Mouse (Mus musculus): ENCODE results near the gene Kcnab1.
A peak's percentile ranks its signal among the peaks of the same experiment; 100 is the strongest.

The Kcnab1 gene

DNA sequence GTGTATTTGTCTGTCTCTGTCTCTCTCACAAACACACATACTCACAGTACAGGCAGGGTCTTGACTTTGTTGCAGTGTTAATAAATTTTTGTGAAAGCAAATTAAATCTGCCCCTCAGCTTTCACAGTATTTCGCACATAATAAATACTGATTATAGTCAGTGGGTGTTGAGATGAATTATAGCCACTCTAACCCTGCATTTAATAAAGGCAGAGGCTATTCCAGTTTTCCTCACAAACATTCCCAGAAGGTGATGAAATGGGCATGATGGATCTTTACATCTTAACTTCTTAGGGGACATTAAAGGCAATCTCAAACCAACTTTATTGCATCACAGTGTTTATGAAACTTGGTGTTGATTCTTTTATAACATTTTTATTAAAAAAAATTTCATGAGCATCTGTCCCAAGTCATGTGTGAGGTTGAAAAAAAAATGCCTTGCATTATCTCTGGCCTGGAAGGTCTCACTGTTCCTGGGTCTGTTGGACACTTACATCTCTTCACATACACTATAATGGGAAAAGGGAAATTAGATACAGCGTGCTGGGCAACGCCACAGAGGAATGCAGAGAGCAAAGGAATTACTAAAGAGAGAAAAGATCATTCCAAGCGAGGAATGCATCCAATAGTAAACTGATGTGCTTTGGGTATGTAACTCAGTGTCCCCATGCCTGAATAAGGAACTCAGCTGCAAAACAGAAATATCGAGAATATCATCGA is 95.3 kb downstream of the Kcnab1 start:
- no peak for DNase-seq (ENCODE audit: low spot score in 2 of 2)

- DNase-seq (ENCODE audit: low spot score in 2 of 2): no peak
Observed at GRCm38 (mm10) chr3:65205539-65206020, 96.4 kb downstream of the Kcnab1 start.

- DNase-seq (ENCODE audit: low spot score in 2 of 2): no peak
Observed at GRCm38 (mm10) chr3:65213725-65214124, 104.5 kb downstream of the Kcnab1 start.

DNA sequence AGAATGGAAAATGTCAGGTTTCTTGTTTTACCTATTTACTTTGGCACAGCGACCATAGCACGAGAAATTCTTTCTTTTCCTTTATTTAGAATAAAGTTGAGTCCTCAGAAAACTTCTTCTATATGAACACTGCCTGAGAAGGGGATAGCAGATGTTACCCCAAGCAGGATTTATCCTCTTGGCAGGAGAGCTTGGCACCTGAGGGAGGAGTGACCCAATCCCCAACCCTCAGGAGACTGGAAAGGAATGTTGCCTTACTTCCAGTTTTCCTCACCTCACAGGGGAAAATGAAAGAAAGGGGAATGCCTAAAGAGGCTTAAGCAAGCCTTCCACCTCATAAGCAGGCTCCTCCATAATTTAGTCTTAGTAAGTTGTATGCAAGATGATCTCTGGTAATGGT is 105.5 kb downstream of the Kcnab1 start:
- DNase-seq (ENCODE audit: low spot score in 2 of 2): no peak

DNA sequence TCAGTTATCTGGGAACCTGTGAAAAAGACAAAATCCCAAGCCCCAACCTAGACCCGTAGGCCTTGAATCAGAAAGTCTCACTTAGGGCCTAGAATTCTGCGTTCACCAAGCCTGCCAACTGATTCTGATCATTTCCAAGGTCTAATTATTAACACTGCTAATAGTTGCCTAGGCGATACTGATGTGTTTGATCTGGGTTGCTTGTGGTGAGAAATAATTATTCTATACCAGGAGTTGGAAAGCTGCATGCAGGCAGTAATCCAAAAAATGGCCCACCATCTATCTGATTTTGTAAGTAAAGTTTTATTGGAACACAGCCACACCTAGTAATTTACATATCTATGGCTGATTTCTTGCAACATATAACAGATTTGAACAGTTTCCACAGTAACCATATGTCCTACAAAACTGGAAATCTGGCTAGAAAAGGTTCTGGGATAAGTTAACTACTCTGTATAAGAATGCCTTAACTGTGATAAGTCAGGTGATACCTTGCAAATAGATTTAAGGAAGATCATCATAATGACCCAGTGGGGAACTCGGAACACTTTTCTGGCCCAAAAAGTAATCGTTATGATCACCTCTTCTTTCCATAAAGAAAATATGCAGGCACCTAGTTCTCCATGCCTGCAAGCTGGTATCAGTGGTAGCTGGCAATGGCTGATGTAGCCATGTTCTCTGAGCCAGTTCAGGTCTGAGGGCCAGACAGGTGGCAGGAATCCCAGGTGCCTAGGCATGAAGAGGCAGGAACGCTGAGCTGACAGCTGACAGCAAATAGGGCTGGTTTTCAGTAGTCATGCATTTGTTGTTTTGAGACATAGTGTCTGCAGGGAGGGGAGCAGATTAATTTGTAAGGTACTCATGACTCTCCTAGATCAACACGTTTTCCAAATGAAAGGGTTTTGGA is 108.7 kb downstream of the Kcnab1 start:
- DNase-seq (ENCODE audit: low spot score in 2 of 2): no peak

DNA sequence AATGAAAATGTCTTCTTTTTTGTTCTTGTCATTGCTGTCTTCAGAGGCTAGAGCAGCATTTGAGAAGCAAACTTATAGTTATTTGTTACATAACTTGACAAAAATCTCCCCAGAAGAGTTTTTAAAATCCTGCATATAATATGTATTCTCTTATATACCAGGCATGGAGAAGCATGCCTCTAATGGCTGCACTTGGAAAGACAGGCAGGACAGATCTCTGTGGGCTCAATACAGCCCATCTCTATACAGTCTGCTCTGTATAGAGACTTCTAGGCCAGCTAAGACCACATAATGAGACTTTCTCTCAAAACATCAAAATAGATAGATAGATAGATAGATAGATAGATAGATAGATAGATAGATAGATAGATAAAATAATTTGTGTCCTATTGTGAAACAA is 111.1 kb downstream of the Kcnab1 start:
- no peak for DNase-seq (ENCODE audit: low spot score in 2 of 2)

DNA sequence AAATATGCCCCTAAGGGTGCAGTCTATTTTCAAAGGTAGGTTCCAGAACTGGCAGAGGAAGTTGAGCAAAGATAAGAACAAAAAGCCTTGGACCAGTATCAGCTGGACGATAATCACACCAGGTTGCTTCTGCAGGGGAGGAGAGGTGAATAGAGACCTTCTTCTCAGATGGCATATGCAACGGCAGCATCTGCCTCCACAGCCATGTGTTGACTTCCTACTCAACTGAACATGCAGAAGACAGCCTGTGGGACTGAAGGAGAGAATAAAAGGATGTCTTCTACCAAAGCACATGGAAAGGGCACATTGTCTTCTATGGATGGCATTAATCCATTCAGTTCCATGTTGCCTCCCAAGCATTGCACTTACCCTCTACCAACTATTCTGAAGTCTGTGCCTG is 114.5 kb downstream of the Kcnab1 start:
- DNase-seq (ENCODE audit: low spot score in 2 of 2): no peak

DNA sequence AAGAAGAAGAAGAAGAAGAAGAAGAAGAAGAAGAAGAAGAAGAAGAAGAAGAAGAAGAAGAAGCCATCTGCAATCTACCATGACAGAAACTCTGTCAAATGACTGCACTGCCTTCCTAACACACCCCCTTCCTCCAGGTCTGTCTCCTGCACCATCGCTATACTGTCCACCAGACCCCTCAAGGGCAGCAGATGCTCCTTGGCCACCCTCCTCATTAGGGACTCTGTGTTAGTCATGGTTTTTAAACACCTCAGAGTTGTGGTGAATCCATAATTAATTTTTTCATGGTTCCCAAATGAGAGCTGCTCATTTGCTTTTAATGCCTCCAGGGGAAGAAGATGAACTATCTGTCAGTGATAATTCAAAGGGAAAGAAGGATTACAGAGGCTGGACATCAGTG is 121.8 kb downstream of the Kcnab1 start:
- DNase-seq (ENCODE audit: low spot score in 2 of 2): no peak

- DNase-seq (ENCODE audit: low spot score in 2 of 2): no peak
Observed at GRCm38 (mm10) chr3:65231419-65232090, 122.4 kb downstream of the Kcnab1 start.

DNA sequence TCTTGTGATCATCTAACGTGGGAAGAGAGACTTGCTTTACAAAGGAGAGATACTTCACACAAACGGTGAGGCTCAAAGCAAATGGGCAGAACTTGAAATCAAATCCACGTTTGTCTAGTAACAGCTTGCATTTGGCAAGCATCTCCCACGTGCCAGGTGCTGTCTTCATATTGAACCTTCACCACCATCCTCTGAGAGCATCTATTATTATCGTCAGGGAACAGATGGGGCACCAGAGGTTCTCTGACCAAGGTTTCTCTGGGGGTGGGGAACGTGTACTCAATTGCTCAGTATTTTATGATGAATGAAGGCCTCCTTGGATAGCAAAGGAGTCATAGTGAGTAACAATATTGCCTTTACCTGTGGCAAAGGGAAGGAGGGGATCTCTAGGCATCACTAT is 139.8 kb downstream of the Kcnab1 start:
- no peak for DNase-seq (ENCODE audit: low spot score in 2 of 2)

DNA sequence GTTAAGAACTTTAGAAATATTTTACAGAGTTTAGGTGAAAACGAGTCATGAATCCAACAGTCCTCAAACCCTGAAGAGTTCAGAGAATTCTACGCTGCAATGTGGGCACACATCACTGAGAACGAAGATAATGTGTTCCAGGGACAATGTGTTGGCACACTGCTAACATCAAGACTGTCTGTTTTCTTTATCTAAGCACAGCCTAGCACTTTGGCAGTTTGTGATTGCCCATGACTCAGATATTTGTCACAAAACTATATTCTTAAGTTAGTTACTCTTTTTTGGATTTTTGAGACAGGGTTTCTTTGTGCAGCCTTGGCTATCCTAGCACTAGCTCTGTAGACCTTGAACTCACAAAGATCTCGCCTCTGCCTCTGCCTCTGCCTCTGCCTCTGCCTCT is 151.3 kb downstream of the Kcnab1 start:
- DNase-seq (ENCODE audit: low spot score in 2 of 2): no peak

GRCm38 (mm10) chr3:65262506-65263422 is 153.6 kb downstream of the Kcnab1 start:
- peak; percentile 27 to 32 for DNase-seq (ENCODE audit: low spot score in 2 of 2)

DNA sequence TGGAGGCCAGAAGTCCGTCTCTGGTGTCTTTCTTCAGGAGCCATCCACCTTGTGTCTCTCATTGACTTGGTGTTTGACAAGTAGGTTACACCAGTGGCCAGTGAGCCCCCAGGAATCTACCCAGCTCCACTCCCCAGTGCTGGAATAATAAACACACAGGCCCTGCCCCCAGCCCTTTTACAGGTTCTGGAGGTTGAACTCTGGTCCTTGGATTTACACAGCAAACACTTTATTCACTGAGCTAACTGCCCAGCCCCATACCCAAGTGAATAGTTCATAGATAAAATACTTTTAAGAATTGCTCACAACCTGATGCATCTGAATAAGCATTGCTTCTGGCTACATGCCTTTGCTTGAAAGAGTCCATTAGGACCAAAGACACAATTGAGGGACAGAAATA is 164.1 kb downstream of the Kcnab1 start:
- DNase-seq (ENCODE audit: low spot score in 2 of 2): no peak

DNA sequence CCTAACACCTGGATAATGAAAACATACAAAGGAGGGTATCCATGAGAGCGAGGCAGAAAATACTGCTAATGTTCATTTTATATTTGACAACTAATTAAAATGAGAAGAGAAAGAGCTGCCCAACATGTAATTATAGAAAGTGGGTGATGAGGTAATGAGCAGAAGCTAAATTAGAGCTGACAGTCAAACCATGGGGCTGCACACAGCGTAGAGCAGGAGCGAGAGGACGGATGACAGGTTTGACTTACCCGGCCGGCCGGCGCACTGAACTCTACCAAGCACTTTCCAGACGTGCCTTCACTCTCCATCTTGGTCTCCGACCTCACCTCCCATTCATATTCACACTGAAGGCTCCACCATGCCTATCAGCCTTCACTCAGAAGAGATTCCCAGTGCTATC is 168.6 kb downstream of the Kcnab1 start:
- no peak for DNase-seq (ENCODE audit: low spot score in 2 of 2)

- no peak for DNase-seq (ENCODE audit: low spot score in 2 of 2)
Observed at GRCm38 (mm10) chr3:65283366-65283765, 174.2 kb downstream of the Kcnab1 start.

DNA sequence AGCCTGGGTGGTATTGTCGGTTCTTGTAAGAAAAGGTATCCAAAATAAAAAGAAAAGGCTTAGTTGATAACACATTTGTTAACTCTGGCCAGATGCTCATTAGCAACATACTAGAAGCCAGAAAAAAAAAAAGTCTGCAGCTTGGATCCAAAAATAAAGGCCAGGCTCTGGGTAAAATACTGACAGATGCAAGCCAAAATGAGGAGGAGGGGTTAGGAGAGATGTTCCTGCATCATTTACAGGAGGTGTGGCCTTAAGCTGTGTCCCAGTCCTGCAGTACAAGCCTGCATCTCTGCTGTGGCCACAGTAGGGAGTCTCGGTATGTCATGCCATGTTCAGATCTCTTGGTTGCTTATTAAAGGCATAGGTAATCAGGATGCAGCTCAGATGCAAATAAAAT is 179.8 kb downstream of the Kcnab1 start:
- DNase-seq (ENCODE audit: low spot score in 2 of 2): no peak

DNA sequence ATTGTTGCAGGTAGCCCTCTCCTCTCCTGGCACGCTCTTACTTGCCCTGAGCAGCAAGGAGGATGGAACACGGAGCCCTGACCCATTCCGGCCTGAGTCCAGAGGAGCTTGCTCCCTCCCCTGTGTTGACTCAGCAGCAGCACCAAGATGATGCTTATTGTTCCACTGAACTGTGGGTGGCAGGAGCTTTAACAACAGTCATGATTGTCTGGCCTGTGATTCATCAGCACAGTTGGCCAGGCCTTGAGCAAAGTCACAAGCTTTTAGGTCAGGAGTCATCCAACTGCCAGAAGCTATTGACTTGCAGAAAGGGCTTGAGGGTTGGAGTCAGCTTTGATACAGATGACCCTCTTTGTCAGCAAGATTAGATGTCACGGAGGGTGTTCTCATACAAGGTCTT is 187.8 kb downstream of the Kcnab1 start:
- no peak for DNase-seq (ENCODE audit: low spot score in 2 of 2)

DNA sequence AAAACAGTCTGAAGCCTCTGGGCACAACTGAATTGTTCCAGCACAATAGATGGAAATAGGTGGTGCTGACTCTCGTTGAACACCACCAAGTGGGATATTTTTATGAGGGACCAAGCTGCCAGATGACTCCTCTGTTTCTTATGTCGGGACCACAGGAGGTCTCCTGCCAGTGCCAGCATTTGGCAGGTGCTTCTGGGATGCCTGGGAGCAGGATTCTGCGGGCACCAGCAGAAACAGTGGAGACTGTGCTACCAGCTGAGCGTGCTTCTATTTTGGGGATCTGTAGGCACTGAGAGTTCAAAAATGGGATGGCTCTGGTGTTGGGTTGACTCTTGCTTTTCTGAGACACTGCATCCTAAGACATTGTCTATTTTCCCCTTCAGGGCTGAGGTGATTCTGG is 190.0 kb downstream of the Kcnab1 start:
- DNase-seq (ENCODE audit: low spot score in 2 of 2): no peak

DNA sequence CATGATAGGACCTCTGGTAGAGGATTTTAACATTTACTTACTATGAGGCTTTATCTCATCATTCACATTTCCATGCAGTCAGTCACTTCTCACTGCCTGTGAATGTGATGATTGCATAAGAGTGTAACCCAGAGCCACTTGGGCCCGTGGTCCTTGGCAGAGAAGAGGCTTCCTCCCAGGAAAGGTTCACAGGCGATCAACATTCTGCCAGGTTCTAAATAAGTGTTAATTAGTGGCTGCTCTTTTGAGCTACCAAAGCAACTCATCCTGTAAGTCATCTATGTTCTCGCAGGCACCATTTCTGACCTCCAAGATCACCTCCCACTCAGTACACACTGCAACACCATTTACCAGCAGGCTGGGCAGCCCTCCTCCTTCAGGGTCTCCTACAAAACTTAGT is 192.3 kb downstream of the Kcnab1 start:
- no peak for DNase-seq (ENCODE audit: low spot score in 2 of 2)

- no peak for DNase-seq (ENCODE audit: low spot score in 2 of 2)
Observed at GRCm38 (mm10) chr3:65302559-65302958, 193.4 kb downstream of the Kcnab1 start.

GRCm38 (mm10) chr3:65315837-65316236 is 206.7 kb downstream of the Kcnab1 start:
- DNase-seq (ENCODE audit: low spot score in 2 of 2): no peak

All from right cerebral cortex, postnatal 36 days (tissue).